Mouse (Mus musculus): ENCODE results near the gene Srxn1.

DNA sequence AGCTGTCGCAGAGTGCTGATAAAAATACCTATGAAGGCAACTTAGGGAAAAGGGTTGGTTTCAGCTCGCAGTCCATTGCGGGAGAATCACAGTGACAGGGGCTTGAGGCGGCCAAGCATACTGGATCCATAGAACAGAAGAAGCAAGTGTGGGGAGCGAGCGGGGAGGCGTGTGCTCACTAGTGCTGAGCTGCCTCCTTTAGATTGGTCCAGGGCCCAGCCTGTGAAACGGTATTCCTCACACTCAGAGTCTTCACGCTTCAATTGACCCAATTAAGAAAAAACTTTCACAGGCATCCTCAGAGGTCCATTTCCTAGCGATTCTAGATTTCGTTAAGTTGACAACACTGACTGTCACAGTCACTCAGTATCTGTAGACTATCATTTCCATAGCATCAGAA lies 35.6 kb downstream of the Srxn1 start:
- no peak for TF ChIP-seq GATA1 (IDR thresholded peaks at IDR 0.05; ENCODE audit: low read length)
- TF ChIP-seq TAL1 (IDR thresholded peaks at IDR 0.05; ENCODE audit: low read length) = no peak

All from erythroblast, embryonic 14.5 days (primary cell).